Mouse (Mus musculus) left cerebral cortex, postnatal 10 days (tissue): ENCODE results near the gene Foxn3. TPM values are rescaled to one million over a fixed set of nuclear protein-coding genes. Genes with fewer than 3 reads are reported as not detected.

Experiments
- DNase-seq, 2 experiments: peaks; one replicate each; pipeline ENCODE4 v3.0.0; 2021 to 2022; ENCODE audit warnings: low spot score in 2 of 2, mixed read lengths in 1 of 2; ENCODE audit errors: extremely low spot score in 1 of 2
- intact Hi-C: fragments of 180-260 bp; cut with DNase I; formaldehyde crosslinking; loops from one replicate; pipeline ENCODE4 v1.15.1; 2025
- total RNA-seq, 2 experiments: library from RNA; stranded (reverse); gene quantifications; 2 replicates each; pipeline ENCODE4 v1.2.3; 2021

Gene Foxn3
- total RNA-seq, 2 experiments from 2014 or later: 50.7 to 65.1 TPM

DNA sequence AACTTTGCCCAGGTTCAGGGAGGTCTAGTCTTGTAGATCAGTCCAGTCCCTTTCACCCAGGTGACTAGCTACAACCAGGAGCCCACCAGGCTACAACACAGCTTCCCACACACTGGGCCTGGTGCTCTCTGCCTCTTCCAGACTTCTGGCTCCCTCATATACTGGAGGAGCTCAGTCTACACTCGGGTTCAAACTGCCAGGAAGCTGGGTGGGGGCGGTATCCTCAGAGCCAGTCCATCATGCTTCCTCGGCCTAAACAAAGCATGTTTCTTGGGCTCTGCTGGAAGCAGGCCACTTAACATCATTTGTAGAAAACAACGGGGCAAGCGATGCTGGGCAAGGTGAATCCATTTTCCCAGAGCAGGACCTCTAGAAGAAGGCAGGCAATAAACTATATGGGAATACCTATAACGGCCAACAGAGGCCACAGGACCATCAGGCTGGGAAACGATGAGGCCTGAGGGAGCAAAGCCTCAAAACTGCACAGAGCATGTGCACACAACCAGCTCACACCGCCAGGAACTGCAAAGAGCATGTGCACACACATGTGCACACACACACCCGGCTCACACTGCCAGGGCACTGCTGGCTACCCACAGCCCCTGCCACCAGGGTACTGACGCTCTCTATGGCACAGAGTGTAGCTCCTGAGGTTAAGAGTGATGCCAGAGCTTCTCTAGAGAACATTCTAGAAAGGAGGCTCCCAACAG, 214.3 kb downstream of the Foxn3 start:
- no peak for DNase-seq
- intact Hi-C loops: no loop called here

DNA sequence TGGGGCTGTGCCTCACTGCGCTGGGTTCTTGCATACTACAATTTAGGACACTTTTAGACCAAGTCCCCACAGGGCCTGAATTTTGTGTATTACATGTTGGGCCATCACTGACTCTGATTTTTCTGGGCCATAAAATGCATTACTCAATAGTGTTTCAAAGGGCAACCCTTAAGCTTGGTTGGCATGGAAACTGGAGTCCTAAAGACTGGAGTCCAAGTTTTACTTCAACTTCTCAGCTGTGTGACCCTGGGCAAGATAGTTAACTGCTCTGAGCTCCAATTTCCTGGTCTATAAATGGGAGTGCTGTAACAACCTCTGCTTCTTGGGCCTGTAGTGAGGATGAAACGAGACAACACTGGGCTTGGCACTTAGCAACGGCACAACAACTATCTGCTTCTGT, 215.9 kb downstream of the Foxn3 start:
- DNase-seq: no peak
- intact Hi-C loops: no loop called here

DNA sequence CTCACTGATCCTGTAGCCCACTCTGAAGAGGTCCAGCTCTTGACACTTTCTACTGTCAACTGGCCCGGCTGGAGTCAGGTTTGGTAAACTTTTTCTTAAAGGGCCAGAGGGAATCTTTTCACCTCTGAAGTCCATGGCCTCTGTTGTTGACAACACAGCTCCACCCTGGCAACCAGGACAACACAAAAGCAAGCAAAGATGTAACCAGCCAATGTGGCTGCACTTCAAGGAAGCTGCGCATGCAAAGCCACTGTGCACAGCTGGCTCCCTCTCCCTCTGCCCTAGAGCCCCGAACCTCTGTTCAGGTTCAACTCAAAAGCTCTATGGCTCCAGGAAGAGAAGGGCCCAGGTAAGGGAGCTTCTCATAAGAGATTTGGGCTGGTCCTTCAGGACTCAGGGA, 216.4 kb downstream of the Foxn3 start:
- intact Hi-C loops: no loop called here

DNA sequence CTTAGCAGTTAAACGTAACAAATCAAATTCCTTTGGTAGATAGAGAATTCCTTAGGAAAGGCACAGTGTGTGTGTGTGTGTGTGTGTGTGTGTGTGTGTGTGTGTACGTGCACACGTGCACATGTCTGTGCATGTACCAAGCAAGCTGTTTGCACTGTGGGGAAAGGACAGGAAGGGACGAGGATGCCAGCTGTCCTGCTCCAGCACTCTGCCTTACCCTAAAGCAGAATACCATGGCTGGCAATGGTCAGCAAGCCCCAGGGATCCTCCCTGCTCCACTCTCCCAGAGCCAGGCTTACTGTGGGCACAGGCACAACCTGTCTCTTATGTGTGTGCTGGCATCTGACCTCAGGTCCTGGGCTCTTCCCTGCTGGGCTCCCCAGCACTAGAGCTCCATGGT, 218.1 kb downstream of the Foxn3 start:
- no peak for DNase-seq
- intact Hi-C loops: no loop called here

More for the DNA sequence above, 216.4 kb downstream of the Foxn3 start:
- DNase-seq: no peak

DNA sequence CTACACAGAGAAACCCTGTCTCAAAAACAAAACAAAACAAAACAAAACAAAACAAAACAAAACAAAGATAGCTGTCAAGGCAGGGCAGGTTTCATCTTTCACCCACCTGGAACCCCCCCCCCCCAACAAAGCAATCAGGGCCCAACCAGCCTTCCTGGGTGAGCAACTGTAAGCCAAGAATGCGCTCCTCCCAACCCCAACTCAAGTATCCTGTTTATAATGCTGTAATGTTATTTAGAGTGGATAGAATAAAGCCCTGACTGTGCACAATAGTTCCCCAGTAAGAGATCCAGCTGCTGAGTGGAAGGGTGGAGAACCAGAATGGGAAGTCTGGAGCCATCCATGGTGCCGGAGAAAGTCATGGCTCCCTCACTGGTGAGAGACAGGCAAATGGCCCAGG, 220.0 kb downstream of the Foxn3 start:
- no peak for DNase-seq
- intact Hi-C loops: no loop called here

DNA sequence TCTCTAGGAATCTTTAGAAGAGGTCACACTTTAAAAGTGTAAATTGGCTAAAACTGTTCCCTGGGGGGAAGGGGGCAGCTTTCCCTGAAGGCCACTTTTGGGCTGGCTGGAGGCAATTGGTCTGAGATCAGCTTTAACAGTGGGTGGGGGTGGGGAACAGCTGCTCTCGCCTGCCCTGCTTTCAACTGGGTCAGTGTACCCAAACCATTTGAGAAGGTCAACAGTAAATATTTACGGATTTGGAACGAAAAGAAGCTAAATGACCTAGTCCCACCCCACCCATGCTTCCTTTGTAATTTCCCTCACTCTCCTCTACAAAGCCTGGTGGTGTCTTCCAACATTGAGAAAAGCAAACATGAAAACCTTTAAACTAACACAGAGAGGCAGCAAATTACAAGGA, 221.2 kb downstream of the Foxn3 start:
- DNase-seq: no peak
- intact Hi-C loops: no loop called here

DNA sequence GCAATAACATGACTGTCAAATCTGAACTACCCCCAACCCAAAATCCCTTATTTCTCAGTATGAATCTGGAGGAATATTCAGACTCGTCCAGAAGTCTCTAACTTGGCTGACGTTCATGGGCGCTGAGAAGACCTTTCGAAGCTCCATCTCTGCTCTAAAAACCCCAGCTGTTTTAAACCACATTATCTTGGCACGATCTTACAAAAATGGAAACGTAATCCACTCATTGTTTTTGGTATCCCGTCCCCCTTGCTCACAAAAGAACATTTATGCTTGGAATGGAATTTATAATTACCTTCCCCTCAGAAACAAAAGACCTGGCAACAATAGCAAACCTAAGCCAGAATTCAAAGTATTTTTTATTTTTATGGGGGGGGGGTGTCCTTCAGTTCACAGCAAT, 221.6 kb downstream of the Foxn3 start:
- intact Hi-C loops: no loop called here
- DNase-seq: no peak

DNA sequence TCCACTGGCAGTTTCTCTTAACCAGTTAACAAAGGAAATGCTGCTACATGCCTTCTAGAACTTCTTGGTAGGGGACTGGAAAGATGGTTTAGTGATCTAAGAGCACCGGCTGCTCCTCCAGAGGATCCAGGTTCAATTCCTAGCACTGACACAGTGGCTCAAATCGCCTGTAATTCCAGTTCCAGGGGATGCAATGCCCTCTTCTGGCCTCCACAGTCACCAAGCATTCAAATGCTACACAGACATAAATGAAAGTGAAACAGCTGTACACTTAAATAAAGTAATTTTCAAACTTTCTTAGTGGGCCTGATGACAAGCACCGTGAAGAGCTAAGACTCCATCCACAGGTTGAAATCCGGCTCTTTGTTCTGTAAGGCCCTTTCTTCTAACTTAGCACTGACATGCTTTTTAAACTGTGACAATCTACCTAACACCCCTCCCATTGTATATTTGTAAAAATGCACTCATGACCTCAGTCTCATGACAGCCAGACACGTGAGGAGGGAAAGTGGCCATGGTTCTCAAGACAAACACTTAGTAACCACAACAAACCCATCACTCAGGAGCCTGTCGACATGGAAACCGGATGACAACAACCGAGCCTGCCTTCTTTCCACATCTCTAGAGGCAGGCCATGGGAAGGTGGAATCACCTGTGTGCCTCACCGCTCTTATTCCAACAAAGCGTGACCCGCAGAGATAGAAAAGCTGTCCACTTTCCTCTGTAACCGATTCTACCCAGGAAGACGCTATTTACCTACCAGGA, 222.8 kb downstream of the Foxn3 start:
- intact Hi-C loops: no loop called here

DNA sequence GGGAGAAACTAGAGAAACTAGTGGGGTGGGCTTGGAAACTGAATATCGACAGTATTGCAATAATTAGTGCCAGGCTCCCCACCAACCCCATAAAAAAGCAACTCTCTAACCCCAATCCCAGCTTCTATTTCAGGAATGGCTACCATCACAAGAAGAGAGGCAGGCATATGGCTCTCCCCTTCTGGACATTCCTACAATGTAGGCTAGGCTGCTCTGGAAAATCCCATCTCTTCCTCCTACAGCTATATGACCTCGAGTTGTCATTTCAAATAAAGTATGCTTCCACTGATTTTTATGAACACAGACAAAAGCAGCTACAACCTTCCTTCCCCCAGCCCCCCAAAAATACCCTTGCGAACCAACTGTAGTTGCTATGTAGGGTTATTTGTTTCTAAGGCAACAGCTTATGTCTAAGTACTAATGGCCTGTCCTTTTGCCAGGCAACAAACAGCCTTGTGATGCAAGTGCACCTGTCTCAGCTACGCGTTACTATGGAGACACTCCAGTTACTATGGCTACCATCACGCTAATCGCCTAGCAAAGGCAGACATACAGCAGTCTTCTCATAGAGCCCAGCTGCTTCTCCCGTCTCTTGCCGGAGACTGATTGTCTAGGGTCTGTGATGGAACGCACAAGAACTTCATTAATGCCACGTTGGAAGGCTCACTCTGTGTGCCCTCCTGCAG, 223.6 kb downstream of the Foxn3 start:
- intact Hi-C loops: no loop called here
- DNase-seq: peak; percentile 66 to 87

More for the DNA sequence above, 222.8 kb downstream of the Foxn3 start:
- DNase-seq: no peak

DNA sequence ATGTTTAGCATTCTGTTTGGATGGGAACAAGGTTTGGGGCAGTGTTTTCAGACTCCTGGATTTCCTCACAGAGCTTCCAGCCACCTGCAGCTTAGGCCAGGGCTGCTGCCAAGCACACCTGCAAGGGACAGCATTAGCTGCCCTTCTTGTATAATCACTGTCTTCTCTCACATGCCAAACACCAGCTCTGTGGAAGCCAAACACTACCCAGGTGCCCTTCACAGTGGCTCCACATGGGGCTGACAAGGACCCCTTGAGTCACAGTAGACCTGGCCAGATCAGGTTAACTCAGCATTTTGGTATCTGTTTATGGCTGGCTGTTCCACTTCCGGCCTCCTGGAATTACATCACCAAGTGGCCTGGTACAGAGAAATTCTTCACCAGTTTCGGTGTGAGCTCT, 224.6 kb downstream of the Foxn3 start:
- intact Hi-C loops: no loop called here
- DNase-seq: no peak

DNA sequence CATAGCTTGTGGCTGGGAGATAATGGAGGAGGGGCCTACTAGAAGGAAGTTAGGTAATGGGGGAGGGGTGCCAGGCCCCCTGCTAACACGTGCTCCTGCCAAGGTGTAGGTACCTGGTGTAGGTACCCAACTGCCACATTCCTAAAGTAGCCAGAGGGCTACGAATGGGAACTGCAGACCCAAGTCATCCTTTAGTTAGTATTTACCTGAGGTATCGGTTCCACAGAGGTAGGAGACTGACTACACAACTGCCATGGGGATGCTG, 226.3 kb downstream of the Foxn3 start:
- intact Hi-C loops: no loop called here
- DNase-seq: no peak

DNA sequence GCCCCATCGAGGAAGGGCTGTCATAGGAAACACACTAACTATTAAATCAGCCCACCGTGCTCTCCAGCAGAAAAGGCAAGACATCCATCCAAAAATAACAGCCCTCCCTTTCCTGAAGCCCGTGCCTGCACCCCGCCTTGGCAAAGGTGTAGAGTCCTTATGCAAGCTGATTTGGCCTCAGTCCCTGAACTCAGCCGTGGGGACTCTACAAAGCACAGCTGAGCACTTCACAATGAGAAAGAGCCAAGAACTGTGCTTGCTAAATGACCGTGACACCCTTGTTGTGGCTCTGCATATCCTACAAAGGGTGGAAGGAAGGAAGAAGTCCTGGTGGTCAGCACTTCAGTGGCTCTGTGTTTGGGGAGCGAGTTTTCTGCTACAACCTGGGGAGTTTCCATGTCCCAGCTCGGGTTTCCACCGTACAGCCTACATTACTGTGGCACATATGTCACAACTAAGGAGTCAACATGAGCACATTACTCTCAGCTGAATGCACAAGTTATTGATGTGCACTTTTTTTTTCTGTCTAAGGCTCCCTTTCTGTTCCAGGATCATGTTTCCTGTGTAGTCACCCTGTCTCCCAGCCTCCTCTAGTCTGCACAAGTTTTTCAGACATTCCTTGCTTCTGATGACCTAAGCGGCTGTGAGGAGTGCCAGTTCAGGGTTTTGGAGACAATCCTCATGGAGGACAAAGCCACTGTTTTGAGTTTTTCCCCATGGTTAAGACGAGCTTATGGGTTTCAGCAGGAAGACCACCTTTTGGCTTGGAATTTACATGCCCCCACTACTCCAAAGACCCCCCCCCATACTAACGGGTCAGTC, 226.8 kb downstream of the Foxn3 start:
- peak in 1 of 2 experiments; percentile 77 for DNase-seq
- intact Hi-C loops: no loop called here

DNA sequence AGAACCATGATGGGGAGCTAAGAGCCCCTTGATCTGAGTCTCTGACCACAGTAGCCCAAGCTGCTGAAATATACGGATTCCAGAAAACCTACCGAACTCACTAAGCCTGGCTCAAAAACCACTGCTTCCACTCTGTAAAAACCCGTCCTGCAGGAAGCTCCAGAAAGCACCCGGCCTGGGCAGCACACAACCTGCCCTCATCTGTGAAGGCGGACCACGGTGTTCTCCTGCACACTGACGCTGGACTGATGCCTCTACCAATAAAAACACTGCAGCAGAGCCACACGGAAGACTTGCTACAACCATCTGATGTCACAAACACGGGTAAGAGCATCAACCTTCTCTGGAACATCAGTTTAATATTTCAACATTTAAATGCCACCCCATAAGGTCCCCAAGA, 227.8 kb downstream of the Foxn3 start:
- intact Hi-C loops: no loop called here
- no peak for DNase-seq

DNA sequence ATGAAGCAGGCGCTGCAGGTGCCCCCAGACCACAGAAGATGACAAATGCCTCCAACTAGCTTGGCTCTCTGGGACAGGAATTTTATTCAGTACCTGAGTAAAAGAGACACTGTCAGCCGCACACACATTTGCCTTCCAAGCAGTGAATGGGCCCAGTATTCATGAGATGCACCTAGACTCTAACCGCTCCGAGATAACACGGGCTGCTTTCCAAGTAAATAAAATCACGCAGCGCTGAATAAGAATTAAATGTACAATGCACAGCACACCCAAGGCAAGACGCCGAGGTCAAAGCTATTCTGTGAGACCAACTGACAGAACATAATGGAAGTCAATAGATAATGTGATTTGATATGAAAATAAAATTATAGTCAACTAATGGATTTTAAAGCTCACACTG, 229.4 kb downstream of the Foxn3 start:
- intact Hi-C loops: no loop called here
- no peak for DNase-seq

DNA sequence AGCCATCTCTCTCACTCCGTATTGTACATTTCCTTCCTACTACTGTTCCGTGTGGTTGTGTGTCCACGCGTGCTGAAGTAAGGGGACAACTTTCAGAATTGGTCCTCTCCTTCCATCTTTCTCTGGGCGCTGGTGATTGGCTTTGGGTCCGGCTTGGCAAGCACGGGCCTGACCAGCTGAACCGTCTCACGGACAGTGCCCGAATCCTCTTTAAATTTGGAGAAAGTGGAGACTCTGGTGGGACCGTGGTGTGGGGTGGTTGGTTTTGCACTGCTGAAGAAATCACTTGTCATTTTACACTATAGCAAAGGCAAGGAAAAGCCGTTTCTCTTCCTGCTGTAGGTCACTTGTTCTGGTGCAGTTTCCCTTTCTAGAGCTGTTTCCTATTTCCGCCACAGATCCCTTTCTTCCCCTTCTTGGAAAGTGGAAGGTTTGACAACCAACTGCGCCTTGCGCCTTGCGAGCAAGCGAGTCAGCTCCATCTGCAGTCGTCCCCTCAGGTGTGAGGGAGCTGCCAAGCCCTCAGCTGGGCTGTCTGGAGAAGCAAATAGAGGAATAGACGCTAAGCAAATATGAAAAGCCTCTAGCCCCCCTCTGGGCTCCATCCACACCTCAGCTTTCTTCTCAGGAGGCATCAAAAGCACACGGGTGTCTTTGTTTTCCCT, 229.9 kb downstream of the Foxn3 start:
- intact Hi-C loops: no loop called here
- no peak for DNase-seq

DNA sequence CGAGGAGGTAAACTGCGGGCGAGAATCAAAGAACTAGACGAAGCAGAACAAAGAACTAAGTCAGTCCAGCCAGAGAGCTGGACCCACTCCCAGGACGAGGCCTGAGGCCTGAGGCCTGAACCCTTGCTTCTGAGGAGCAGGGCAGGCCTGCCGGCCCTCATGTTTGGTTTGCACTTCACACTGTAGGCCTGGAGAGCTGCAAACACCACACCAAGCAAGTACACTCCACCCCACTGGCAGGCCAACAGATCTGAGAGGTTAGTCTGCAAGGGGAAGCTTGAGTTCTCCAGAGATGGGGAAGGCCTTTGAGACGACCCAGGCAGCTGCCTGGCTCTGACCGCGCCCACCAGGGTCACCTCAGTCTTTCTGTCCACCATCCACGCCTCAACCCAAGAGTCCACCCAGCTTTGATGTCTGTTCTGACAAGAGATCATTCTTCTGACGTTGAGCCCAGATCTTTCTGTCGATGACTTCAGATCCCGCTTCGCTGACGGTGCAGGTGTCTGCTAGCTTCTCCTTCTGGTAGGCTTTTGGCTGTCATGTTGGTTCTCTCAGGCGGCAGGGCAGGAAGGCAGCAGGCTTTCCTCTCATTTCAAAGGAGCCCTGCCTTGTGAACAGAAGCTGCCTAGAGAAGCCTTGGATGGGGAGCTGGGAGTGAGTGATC, 231.1 kb downstream of the Foxn3 start:
- no peak for DNase-seq
- intact Hi-C loops: no loop called here

DNA sequence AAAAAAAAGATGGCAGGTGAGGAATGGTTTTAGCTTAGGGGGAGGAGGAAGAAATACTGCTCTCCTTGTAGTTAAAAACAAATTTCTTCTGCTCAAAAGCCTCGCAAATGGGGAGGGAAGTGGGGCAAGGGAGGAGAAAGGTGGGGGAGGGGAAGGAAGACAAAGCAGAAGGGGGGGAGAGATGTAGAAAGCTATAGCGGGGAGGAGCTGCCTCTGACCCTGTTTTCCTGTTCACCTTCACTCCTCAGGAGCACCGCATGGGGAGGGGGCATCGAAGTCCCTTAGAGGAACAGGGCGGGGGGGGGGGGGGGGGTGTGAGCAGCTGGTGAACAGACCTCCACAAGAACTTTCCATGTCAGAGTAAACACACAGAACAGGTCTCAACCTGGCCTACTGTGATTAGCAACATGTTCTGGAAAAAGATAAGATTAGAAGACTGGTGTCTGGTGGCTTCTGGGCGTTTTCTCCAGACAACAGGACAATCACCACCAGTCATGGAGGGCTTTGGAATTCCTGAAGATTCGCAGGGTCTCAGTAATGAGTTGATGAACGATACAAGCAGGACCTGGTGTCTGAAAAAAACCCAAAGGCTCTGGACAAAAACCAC, 231.9 kb downstream of the Foxn3 start:
- intact Hi-C loops: no loop called here

DNA sequence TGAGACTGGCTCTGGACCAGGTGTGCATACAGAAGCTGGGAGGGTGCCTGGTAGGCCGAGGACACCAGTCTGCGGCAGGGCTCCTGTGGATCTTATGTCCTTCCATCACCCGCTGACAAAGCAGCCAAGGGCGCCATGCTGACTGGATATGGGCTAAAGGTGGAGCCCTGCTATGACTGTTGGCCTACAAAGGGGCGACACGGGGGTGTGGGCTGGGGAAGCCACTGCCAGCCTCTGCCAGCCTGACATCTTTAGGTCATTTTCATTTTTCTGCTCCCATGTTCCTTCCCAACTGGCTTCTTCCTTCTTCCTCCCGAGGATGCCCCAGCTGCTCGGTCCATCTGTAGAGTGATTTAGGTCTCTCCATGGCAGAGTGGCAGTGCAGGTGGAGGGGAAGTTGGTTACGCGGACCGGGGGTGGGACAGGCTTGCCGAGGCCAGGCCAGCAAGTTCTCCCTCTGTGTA, 232.5 kb downstream of the Foxn3 start:
- intact Hi-C loops: no loop called here
- DNase-seq: no peak

More for the DNA sequence above, 231.9 kb downstream of the Foxn3 start:
- no peak for DNase-seq
